ENCODE assay signal across 1 mouse cellular context in genomic region chr17:35915538-35916296, GRCm38 (mm10).
TF ChIP-seq lines count a peak whose summit lies in the region.

No protein-coding gene starts in this region.

TF ChIP-seq in MEL, 35 proteins besides CTCF, POLR2A, EP300 and RAD21 (continued from another document):
- TF ChIP-seq CHD2 (IDR thresholded peaks at IDR 0.05; ENCODE audit: low read length) (no peak), MAZ (IDR thresholded peaks at IDR 0.05; ENCODE audit: low read depth, low read length) (no peak)
